Mouse (Mus musculus) left cerebral cortex, postnatal 25 days (tissue): Measurements from ENCODE around the gene Zmym1. TPM values are rescaled to one million over a fixed set of nuclear protein-coding genes. Genes with fewer than 3 reads are reported as not detected.
"Not testable (repeated sequence)": the region's sequence is repeated elsewhere in the genome, so short reads cannot be mapped to it uniquely, and the experiment has no call there.

ENCODE experiments used
- DNase-seq, 2 experiments: peaks; one replicate each; pipeline ENCODE4 v3.0.0; 2022; ENCODE audit warnings: low spot score in 2 of 2, mixed read lengths in 1 of 2
- intact Hi-C: fragments of 180-260 bp; cut with DNase I; formaldehyde crosslinking; loops from one replicate; pipeline ENCODE4 v1.15.1; 2025
- total RNA-seq, 2 experiments: library from RNA; stranded (reverse); gene quantifications; 2 replicates each; pipeline ENCODE4 v1.2.3; 2021

The Zmym1 gene
- total RNA-seq, 2 experiments from 2014 or later = 13.4 to 16.5 TPM

GRCm38 (mm10) chr4:127037908-127038827 is 22.8 kb downstream of the Zmym1 start:
- intact Hi-C loops = loop anchor here (2.0 kb wide), 1 partner anchor 13 kb away; no protein-coding TSS in a partner anchor
- DNase-seq = no peak

- DNase-seq = no peak
- intact Hi-C loops = no loop called here
Observed at GRCm38 (mm10) chr4:127037158-127037557, 23.8 kb downstream of the Zmym1 start.

- no peak for DNase-seq
- intact Hi-C loops = no loop called here
Observed at GRCm38 (mm10) chr4:127027228-127028190, 33.4 kb downstream of the Zmym1 start.

- intact Hi-C loops = no loop called here
- no peak for DNase-seq
Observed at GRCm38 (mm10) chr4:127026826-127027225, 34.1 kb downstream of the Zmym1 start.

- no peak for DNase-seq
- intact Hi-C loops = loop anchor here (2.0 kb wide), 1 partner anchor 15 kb away; no protein-coding TSS in a partner anchor
Observed at GRCm38 (mm10) chr4:127024240-127024639, 36.7 kb downstream of the Zmym1 start.

GRCm38 (mm10) chr4:127023201-127023600 is 37.8 kb downstream of the Zmym1 start:
- DNase-seq = no peak
- intact Hi-C loops = no loop called here

- intact Hi-C loops = loop anchor here (1.0 kb wide), 1 partner anchor 54 kb away; the partner anchor contains the start of gene Zmym4
- peak; percentile 83 to 88 for DNase-seq
Observed at GRCm38 (mm10) chr4:127021989-127022626, 38.8 kb downstream of the Zmym1 start.

GRCm38 (mm10) chr4:127021151-127021945 is 39.6 kb downstream of the Zmym1 start, which contains the start of gene Sfpq:
Gene Sfpq, plus strand, starts transcription at chr4:127021324.
- intact Hi-C loops = loop anchor here (1.0 kb wide), 1 partner anchor 53 kb away; the partner anchor contains the start of gene Zmym4
- peak; percentile 99 to 100 for DNase-seq

- intact Hi-C loops = loop anchor here (1.0 kb wide), 1 partner anchor 52 kb away; the partner anchor contains the start of gene Zmym4
- DNase-seq = no peak
Observed at GRCm38 (mm10) chr4:127020411-127021150, 40.4 kb downstream of the Zmym1 start.

- no peak for DNase-seq
- intact Hi-C loops = no loop called here
Observed at GRCm38 (mm10) chr4:127016366-127016765, 44.6 kb downstream of the Zmym1 start.

- intact Hi-C loops = not testable (repeated sequence)
- DNase-seq = peak; percentile 84 to 90
Observed at GRCm38 (mm10) chr4:127015294-127015993, 45.5 kb downstream of the Zmym1 start.

- intact Hi-C loops = no loop called here
- peak; percentile 70 to 73 for DNase-seq
Observed at GRCm38 (mm10) chr4:127005113-127005936, 55.6 kb downstream of the Zmym1 start.

GRCm38 (mm10) chr4:127004384-127004783 is 56.6 kb downstream of the Zmym1 start:
- intact Hi-C loops = no loop called here
- no peak for DNase-seq

GRCm38 (mm10) chr4:127000601-127001105 is 60.3 kb downstream of the Zmym1 start:
- intact Hi-C loops = no loop called here
- DNase-seq = no peak

- intact Hi-C loops, DNase-seq: not testable (repeated sequence)
Observed at GRCm38 (mm10) chr4:126999372-126999771, 61.6 kb downstream of the Zmym1 start.
